Mouse (Mus musculus) ES-E14 (cell line): Measurements from ENCODE around the gene Mmp11. TPM values are rescaled to one million over a fixed set of nuclear protein-coding genes. Genes with fewer than 3 reads are reported as not detected.

Experiments
- DNase-seq: peaks from one replicate; pipeline ENCODE4 v3.0.0-alpha.2; 2013; ENCODE audit warnings: low read depth, low spot score
- H3K27ac ChIP-seq: 2 replicates; pipeline ENCODE4 v1.5.1; 2012; ENCODE audit warnings: low read depth, mild to moderate bottlenecking, low read length, moderate library complexity, mixed read lengths; ENCODE audit not compliant: poor library complexity, insufficient read depth, severe bottlenecking
- H3K36me3 ChIP-seq: 2 replicates; pipeline ENCODE4 v1.6.1; 2012; ENCODE audit warnings: mild to moderate bottlenecking, low read length, moderate library complexity, mixed read lengths; ENCODE audit not compliant: control insufficient read depth, poor library complexity, insufficient read depth, severe bottlenecking
- H3K4me1 ChIP-seq, 2 experiments: fragments of 150-350 bp in 1 of 2; sonication (generic) in 1 of 2; 2 replicates each; pipeline ENCODE4 v1.6.1; 2012; ENCODE audit warnings: low read length in 2 of 2, mild to moderate bottlenecking in 1 of 2, mixed read lengths in 1 of 2; ENCODE audit not compliant: control insufficient read depth in 2 of 2, insufficient read depth in 2 of 2, poor library complexity in 1 of 2
- H3K4me3 ChIP-seq, 2 experiments: fragments of 150-350 bp in 1 of 2; sonication (generic) in 1 of 2; 2 replicates each; pipeline ENCODE4 v1.5.1; 2012; ENCODE audit warnings: low read length in 2 of 2, low read depth in 1 of 2, mild to moderate bottlenecking in 1 of 2, mixed read lengths in 1 of 2; ENCODE audit not compliant: insufficient read depth in 1 of 2, poor library complexity in 1 of 2, severe bottlenecking in 1 of 2
- H3K9ac ChIP-seq: 2 replicates; pipeline ENCODE4 v1.6.1; 2012; ENCODE audit warnings: low read depth, mild to moderate bottlenecking, low read length, mixed read lengths; ENCODE audit not compliant: poor library complexity, insufficient read depth, severe bottlenecking
- H3K9me3 ChIP-seq: fragments of 150-350 bp; sonication (generic); 2 replicates; pipeline ENCODE4 v1.6.1; 2012; ENCODE audit warnings: low read depth, mild to moderate bottlenecking, low read length; ENCODE audit not compliant: control insufficient read depth, insufficient read depth
- CHD2 ChIP-seq: IDR thresholded peaks from 2 replicates; pipeline ENCODE4 v1.6.1; 2014; ENCODE audit warnings: mild to moderate bottlenecking, low read depth, low read length, inconsistent platforms
- HCFC1 ChIP-seq: IDR thresholded peaks from 2 replicates; pipeline ENCODE4 v1.6.1; 2012; ENCODE audit warnings: low read length, inconsistent platforms, borderline replicate concordance; ENCODE audit not compliant: insufficient read depth
- MAFK ChIP-seq: IDR thresholded peaks from 2 replicates; pipeline ENCODE4 v1.6.1; 2014; ENCODE audit warnings: mild to moderate bottlenecking, low read depth, low read length, inconsistent platforms; ENCODE audit not compliant: insufficient read depth
- ZC3H11A ChIP-seq: IDR thresholded peaks from 2 replicates; pipeline ENCODE4 v1.6.1; 2012; ENCODE audit warnings: low read depth, mild to moderate bottlenecking, inconsistent platforms, low read length, borderline replicate concordance
- ZNF384 ChIP-seq: IDR thresholded peaks from 2 replicates; pipeline ENCODE4 v1.6.1; 2012; ENCODE audit warnings: low read depth, low read length, inconsistent platforms
- in situ Hi-C, 2 experiments: fragments of 600-800 bp; cut with MboI; formaldehyde crosslinking; loops; one replicate each; pipeline ENCODE4 v1.15.1; 2025; ENCODE audit warnings: low sequenced_read_pairs in 2 of 2, inconsistent platforms in 1 of 2; ENCODE audit not compliant: unreplicated experiment in 2 of 2
- total RNA-seq: library from RNA; depleted of rRNA; stranded (reverse); fragments of 300-350 nt; gene quantifications from 2 replicates; pipeline ENCODE4 v1.2.3, GENCODE M21; 2012

Mmp11 gene
- total RNA-seq, 1 experiment = 52.4 TPM

DNA sequence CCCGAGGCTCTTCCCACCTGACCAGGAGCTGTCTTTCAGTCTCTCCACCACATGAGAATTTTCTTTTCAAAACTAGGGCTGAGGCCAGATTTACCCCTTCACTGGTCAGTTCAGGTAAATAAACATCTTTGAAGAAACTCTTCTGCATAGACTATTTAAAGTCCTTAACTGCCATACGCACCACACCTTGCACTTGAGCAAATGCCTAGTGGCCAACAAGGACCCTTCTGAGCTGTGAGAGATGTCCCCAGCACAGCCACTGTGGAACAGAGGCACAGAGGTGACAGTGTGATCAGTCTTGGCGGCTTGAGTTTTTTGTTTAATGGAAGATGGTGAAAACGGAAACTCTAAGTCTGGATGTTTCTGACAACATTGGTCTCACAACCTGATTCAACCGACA lies 17.3 kb downstream of the Mmp11 start:
- H3K4me1 ChIP-seq = peaks cover 3 to 7% of the 10 kb centered on the region in 2 experiments; a peak in 2 of 4 replicates
- in situ Hi-C loops = no loop called here
- H3K9me3 ChIP-seq = no peaks in the 10 kb centered on the region
- TF ChIP-seq ZC3H11A (no peak), CHD2 (no peak), HCFC1 (no peak), MAFK (no peak), ZNF384 (no peak)
- DNase-seq = no peak
- H3K36me3 ChIP-seq = peaks cover 29% of the 10 kb centered on the region; the same call in 1 of the 2 replicates
- no peak overlapping the region for H3K27ac ChIP-seq
- H3K9ac ChIP-seq = no peak overlapping the region
- H3K4me3 ChIP-seq = no peak overlapping the region

DNA sequence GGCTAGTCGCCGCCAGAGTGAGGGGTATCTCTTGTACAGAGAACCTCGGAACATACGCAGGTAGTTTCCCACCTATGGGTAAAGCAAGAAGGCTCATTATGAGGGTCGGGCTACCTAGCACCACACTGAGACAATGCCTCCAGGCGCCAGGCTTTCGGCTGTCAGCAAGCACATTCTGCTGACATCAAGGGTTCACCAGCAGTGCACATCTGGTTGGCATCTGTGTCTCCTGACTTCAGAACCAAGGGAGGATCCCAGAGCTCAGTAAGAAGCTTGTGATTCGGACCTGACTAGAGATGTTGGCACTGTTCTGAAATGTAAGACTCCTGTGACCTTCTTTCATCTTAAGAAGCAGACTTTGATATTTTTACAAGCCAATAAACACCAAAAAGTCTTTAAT lies 19.5 kb downstream of the Mmp11 start:
- Histone ChIP-seq H3K4me3 (no peak overlapping the region), H3K27ac (no peak overlapping the region), H3K4me1 (peaks cover 2 to 3% of the 10 kb centered on the region in 2 experiments; a peak in 2 of 4 replicates), H3K9ac (no peak overlapping the region), H3K36me3 (peaks cover 29% of the 10 kb centered on the region; the same call in 1 of the 2 replicates), H3K9me3 (no peaks in the 10 kb centered on the region)
- TF ChIP-seq MAFK (no peak), ZNF384 (no peak), CHD2 (no peak), HCFC1 (no peak), ZC3H11A (no peak)
- in situ Hi-C loops = no loop called here
- DNase-seq = no peak

DNA sequence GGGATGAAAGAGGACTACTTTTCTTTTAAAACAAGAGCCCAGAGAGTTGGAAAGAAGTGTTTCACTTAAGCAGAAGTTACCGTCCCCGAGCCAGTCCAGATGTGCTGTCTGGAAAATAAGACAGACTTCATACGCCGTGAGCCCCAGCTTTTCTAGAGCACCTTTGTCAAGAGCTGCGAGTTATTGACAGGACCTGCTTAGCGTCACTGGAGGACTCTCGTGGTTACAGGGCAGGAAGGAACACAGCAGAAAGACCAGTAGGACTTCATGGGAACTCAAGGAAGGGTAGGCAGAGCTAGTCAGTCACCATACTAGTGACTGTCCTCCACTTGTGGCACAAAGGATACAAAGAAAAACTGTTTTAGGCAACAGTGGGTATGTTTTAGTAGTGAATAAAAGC lies 20.7 kb downstream of the Mmp11 start:
- DNase-seq = no peak
- Histone ChIP-seq H3K9ac (no peak overlapping the region), H3K9me3 (no peaks in the 10 kb centered on the region), H3K27ac (no peak overlapping the region), H3K4me3 (no peak overlapping the region), H3K4me1 (peaks cover 0 to 3% of the 10 kb centered on the region in 2 experiments; a peak in 2 of 4 replicates), H3K36me3 (peaks cover 41% of the 10 kb centered on the region)
- in situ Hi-C loops = no loop called here
- TF ChIP-seq HCFC1 (no peak), ZNF384 (no peak), MAFK (no peak), CHD2 (no peak), ZC3H11A (no peak)

DNA sequence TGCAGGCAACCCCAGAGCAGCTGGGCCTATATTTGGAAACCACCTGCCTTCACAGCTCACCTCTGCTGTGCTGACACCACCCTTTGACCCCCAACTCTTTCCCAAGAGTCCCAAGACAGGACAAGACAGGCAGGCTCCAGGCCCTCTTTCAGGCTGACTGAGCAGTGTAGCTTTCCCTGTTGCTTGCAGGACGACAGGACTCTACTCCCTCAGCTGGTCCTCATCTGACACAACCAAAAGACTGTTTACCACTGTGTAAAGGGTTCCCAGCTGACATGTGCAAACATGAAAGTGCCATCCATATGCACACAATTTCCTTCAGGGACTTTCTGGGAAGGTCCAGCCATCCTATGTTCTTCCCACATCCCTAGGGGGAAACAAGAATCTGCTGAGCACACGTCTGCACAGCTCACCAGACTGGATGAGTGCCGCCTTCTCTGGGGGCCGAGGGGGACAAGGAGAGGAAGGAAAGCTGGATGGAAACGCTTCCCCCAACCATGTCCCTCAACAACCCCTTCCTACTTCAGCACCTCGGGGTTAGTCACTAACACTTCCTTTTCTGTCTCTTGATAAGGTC lies 23.2 kb downstream of the Mmp11 start:
- Histone ChIP-seq H3K9ac (no peak overlapping the region), H3K36me3 (peaks cover 49% of the 10 kb centered on the region)
- in situ Hi-C loops = no loop called here

More for the DNA sequence above, 23.2 kb downstream of the Mmp11 start:
- Histone ChIP-seq H3K4me1 (peaks cover 0 to 3% of the 10 kb centered on the region in 2 experiments; a peak in 2 of 4 replicates), H3K27ac (no peak overlapping the region), H3K4me3 (no peak overlapping the region), H3K9me3 (no peaks in the 10 kb centered on the region)
- no peak for DNase-seq
- no peak for TF ChIP-seq CHD2
- no peak for TF ChIP-seq ZNF384
- no peak for TF ChIP-seq ZC3H11A
- TF ChIP-seq MAFK = no peak
- no peak for TF ChIP-seq HCFC1
